Mouse (Mus musculus) olfactory bulb, adult 2 months (tissue): ENCODE data around the gene Mrps27.

Experiments used
- CTCF ChIP-seq: fragments of 200-500 bp; IDR thresholded peaks from 2 replicates; pipeline ENCODE4 v1.5.1; 2012; ENCODE audit warnings: low read depth, mild to moderate bottlenecking, low read length, moderate library complexity; ENCODE audit not compliant: insufficient read depth
- POLR2A ChIP-seq: fragments of 200-500 bp; IDR thresholded peaks from 2 replicates; pipeline ENCODE4 v1.6.1; 2012; ENCODE audit warnings: mild to moderate bottlenecking, low read depth, low read length, moderate library complexity; ENCODE audit not compliant: insufficient read depth

DNA sequence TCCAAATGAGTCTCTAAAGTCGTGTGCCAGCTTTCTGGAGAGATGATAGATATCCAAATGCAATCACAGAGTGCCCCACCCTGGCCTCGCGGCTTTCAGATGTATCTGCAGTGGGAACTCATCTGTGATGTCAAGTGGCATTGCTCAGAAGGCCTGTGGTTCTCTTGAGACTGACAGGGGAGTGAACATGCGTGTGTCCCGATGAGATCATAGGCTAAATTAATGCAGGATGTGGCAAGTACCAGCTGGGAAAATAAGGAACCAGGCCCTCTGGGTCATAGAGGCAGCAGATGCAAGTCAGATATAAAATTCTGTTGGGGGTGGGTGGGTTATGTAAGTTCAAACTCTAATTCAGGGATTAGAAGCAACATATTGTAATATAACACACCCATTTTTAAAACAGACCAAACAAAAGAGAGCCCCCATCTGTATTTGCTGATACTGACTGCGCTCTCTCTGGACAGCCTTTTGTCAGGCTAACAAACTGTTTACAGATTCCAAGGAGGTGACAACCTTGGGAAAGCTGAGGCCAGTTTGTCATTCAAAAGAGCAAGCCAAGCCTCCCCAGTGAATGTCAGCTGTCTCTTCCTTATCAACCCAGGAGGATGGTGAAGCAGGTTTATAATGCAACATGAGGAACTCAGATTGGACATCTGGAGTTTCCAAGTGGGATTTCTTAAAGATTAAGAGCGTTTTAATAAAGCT is 20.8 kb upstream of the Mrps27 start:
- TF ChIP-seq POLR2A: no peak
- TF ChIP-seq CTCF: no peak
